In genomic region chr5:43868253-43868652, GRCm38 (mm10) we compare ENCODE assay signal across 9 mouse cellular contexts. TPM values are rescaled to one million over a fixed set of nuclear protein-coding genes. Genes with fewer than 3 reads are reported as not detected.
DNase-seq lines count a peak whose midpoint lies in the region; ATAC-seq lines count a peak whose summit lies in the region.
"Had no signal": no experiment of that assay in that cellular context is flagged by ENCODE, and none has a peak within 500 bp of the region (broad histone marks: within the 10 kb centered on the region; RNA-seq: fewer than 3 reads in every experiment).

Gene Cd38 (plus strand): TSS chr5:43868553.

- DNase-seq in heart, adult 11 months = no peak
- DNase-seq in adrenal gland, postnatal 10 days = no peak
- no peak for DNase-seq in heart, postnatal 14 days
- no peak for DNase-seq in midbrain, embryonic 11.5 days (ENCODE audit: low spot score, missing footprints)
- DNase-seq in gastrocnemius, postnatal 25 days = no peak
- DNase-seq in thymus, postnatal 10 days (ENCODE audit: low spot score in 2 of 2) = no peak
- no peak for DNase-seq in natural killer cell, adult 2 months (ENCODE audit: low spot score in 2 of 2)

- peak within 1 kb of the TSS; percentile 64 for H3K4me3 ChIP-seq in heart, embryonic 13.5 days
- peak within 1 kb of the TSS; percentile 26 for H3K4me3 ChIP-seq in midbrain, embryonic 11.5 days (ENCODE audit: low read depth, low read length)

- H3K9me3 ChIP-seq in heart, embryonic 13.5 days = no peaks in the 10 kb centered on the region
- no peaks in the 10 kb centered on the region for H3K9me3 ChIP-seq in midbrain, embryonic 11.5 days (ENCODE audit: control insufficient read depth, low read length)

- intact Hi-C loops in heart, postnatal 14 days (cut with DNase I) = loop anchor here (2.0 kb wide), 1 partner anchor 23 kb away; no protein-coding TSS in a partner anchor

- peak within 1 kb of the TSS; percentile 81 for H3K9ac ChIP-seq in heart, embryonic 13.5 days
- H3K9ac ChIP-seq in midbrain, embryonic 11.5 days (ENCODE audit: low read length) = peak within 1 kb of the TSS; percentile 57

- no peaks in the 10 kb centered on the region for H3K27me3 ChIP-seq in heart, embryonic 13.5 days (replicated peaks)
- H3K27me3 ChIP-seq in midbrain, embryonic 11.5 days (ENCODE audit: control insufficient read depth, insufficient read depth, low read length) = no peaks in the 10 kb centered on the region

- H3K4me1 ChIP-seq in heart, embryonic 13.5 days = peaks cover 23% of the 10 kb centered on the region
- peaks cover 9% of the 10 kb centered on the region; the same call in 1 of the 2 replicates for H3K4me1 ChIP-seq in midbrain, embryonic 11.5 days (ENCODE audit: control insufficient read depth, insufficient read depth, low read length)

- peak within 1 kb of the TSS; percentile 91 for H3K4me2 ChIP-seq in heart, embryonic 13.5 days
- peak within 1 kb of the TSS; percentile 59 for H3K4me2 ChIP-seq in midbrain, embryonic 11.5 days

- peak within 1 kb of the TSS; percentile 76 for H3K27ac ChIP-seq in heart, embryonic 13.5 days (replicated peaks)
- no peak within 1 kb of the TSS for H3K27ac ChIP-seq in midbrain, embryonic 11.5 days (ENCODE audit: low read depth, low read length)

- no peaks in the 10 kb centered on the region for H3K36me3 ChIP-seq in heart, embryonic 13.5 days
- no peaks in the 10 kb centered on the region for H3K36me3 ChIP-seq in midbrain, embryonic 11.5 days (ENCODE audit: control insufficient read depth, insufficient read depth, low read length)

- ATAC-seq in heart, embryonic 13.5 days (ENCODE audit: extremely low read depth, insufficient number of reproducible peaks, low FRiP score, low TSS enrichment) = no peak
- ATAC-seq in midbrain, embryonic 11.5 days (ENCODE audit: low FRiP score) = no peak

RNA-seq across cellular contexts. Expression of gene Cd38, which starts in this region (rescaled TPM):
- 19.6 and 23.8 TPM in 2 replicates for polyA plus RNA-seq in heart, embryonic 13.5 days (2015; fragmentation: Nextera tagmentation; extraction: Ambion mirVana)
- total RNA-seq in adrenal gland, postnatal 10 days (2021) = 10 to 100 TPM; 17.4 to 19.9 TPM
- total RNA-seq in heart, postnatal 14 days (2021) = 10 to 100 TPM; 10.7 to 12.5 TPM
- 5.5 and 5.6 TPM in 2 replicates for polyA plus RNA-seq in midbrain, embryonic 11.5 days (2014; fragmentation: Nextera tagmentation; extraction: Ambion mirVana)
- 1 to 10 TPM; 2.9 to 3.3 TPM for total RNA-seq in gastrocnemius, postnatal 25 days (2021)
- total RNA-seq: MEL had no signal
